Mouse (Mus musculus) spleen, postnatal 36 days (tissue): Measurements from ENCODE around the gene Psd4.

Experiments
- DNase-seq, 2 experiments: peaks; one replicate each; pipeline ENCODE4 v3.0.0; 2022; ENCODE audit warnings: low spot score in 2 of 2, mixed read lengths in 1 of 2

Psd4 gene

GRCm38 (mm10) chr2:24435699-24436098, 68.3 kb downstream of the Psd4 start:
- no peak for DNase-seq

GRCm38 (mm10) chr2:24440056-24440455, 72.7 kb downstream of the Psd4 start:
- DNase-seq = no peak

GRCm38 (mm10) chr2:24441899-24442298, 74.5 kb downstream of the Psd4 start:
- no peak for DNase-seq

GRCm38 (mm10) chr2:24442303-24442925, 75.0 kb downstream of the Psd4 start:
- DNase-seq = no peak

GRCm38 (mm10) chr2:24443256-24443790, 75.9 kb downstream of the Psd4 start:
- DNase-seq = no peak

GRCm38 (mm10) chr2:24449111-24449510, 81.7 kb downstream of the Psd4 start:
- DNase-seq = no peak

- DNase-seq = no peak
These were observed 85.8 kb downstream of the Psd4 start for GRCm38 (mm10) chr2:24453206-24453605.

GRCm38 (mm10) chr2:24454429-24455011, 87.1 kb downstream of the Psd4 start:
- no peak for DNase-seq

GRCm38 (mm10) chr2:24455057-24455855, 87.9 kb downstream of the Psd4 start:
- no peak for DNase-seq

- DNase-seq = no peak
These were observed 89.5 kb downstream of the Psd4 start for GRCm38 (mm10) chr2:24456841-24457240.

GRCm38 (mm10) chr2:24460112-24460807, 92.9 kb downstream of the Psd4 start:
- no peak for DNase-seq

GRCm38 (mm10) chr2:24460808-24461127, 93.4 kb downstream of the Psd4 start:
- DNase-seq = no peak
